Mouse (Mus musculus): Measurements from ENCODE around the gene Phyhd1. TPM values are rescaled to one million over a fixed set of nuclear protein-coding genes. Genes with fewer than 3 reads are reported as not detected.

The Phyhd1 gene
- polyA plus RNA-seq, 1 experiment from 2014 or later, result 5.1 TPM

GRCm38 (mm10) chr2:30325296-30325695 is 59.3 kb downstream of the Phyhd1 start:
- Histone ChIP-seq H3K9ac (replicated peaks; ENCODE audit: low read depth, low read length) (no peak overlapping the region), H3K27me3 (ENCODE audit: control insufficient read depth, insufficient read depth, low read length) (no peaks in the 10 kb centered on the region), H3K27ac (ENCODE audit: low read depth, low read length) (no peak overlapping the region), H3K4me1 (ENCODE audit: control insufficient read depth, insufficient read depth, low read length) (no peaks in the 10 kb centered on the region), H3K36me3 (ENCODE audit: control insufficient read depth, insufficient read depth, low read length) (peaks cover 87% of the 10 kb centered on the region), H3K4me2 (ENCODE audit: low read depth, low read length) (no peak overlapping the region), H3K4me3 (ENCODE audit: low read depth, low read length) (no peak overlapping the region), H3K9me3 (ENCODE audit: control insufficient read depth, low read length) (no peaks in the 10 kb centered on the region)
- ATAC-seq (ENCODE audit: low read depth), result no peak
- 96% methylated on average over 5 of the region's 5 CpGs for WGBS

- 90% methylated on average over 7 of the region's 7 CpGs for WGBS
- no peak overlapping the region for H3K27ac ChIP-seq (ENCODE audit: low read depth, low read length)
- peaks cover 84% of the 10 kb centered on the region for H3K36me3 ChIP-seq (ENCODE audit: control insufficient read depth, insufficient read depth, low read length)
- no peak overlapping the region for H3K4me2 ChIP-seq (ENCODE audit: low read depth, low read length)
- no peak for ATAC-seq (ENCODE audit: low read depth)
- no peaks in the 10 kb centered on the region for H3K4me1 ChIP-seq (ENCODE audit: control insufficient read depth, insufficient read depth, low read length)
- H3K27me3 ChIP-seq (ENCODE audit: control insufficient read depth, insufficient read depth, low read length), result no peaks in the 10 kb centered on the region
- H3K9me3 ChIP-seq (ENCODE audit: control insufficient read depth, low read length), result no peaks in the 10 kb centered on the region
- no peak overlapping the region for H3K9ac ChIP-seq (replicated peaks; ENCODE audit: low read depth, low read length)
- H3K4me3 ChIP-seq (ENCODE audit: low read depth, low read length), result no peak overlapping the region
Measured at GRCm38 (mm10) chr2:30327276-30327675, 61.3 kb downstream of the Phyhd1 start.

- 95% methylated on average over 3 of the region's 3 CpGs for WGBS
- Histone ChIP-seq H3K36me3 (ENCODE audit: control insufficient read depth, insufficient read depth, low read length) (peaks cover 83% of the 10 kb centered on the region), H3K9ac (replicated peaks; ENCODE audit: low read depth, low read length) (no peak overlapping the region), H3K27me3 (ENCODE audit: control insufficient read depth, insufficient read depth, low read length) (no peaks in the 10 kb centered on the region), H3K9me3 (ENCODE audit: control insufficient read depth, low read length) (no peaks in the 10 kb centered on the region), H3K4me1 (ENCODE audit: control insufficient read depth, insufficient read depth, low read length) (no peaks in the 10 kb centered on the region), H3K4me2 (ENCODE audit: low read depth, low read length) (no peak overlapping the region), H3K4me3 (ENCODE audit: low read depth, low read length) (no peak overlapping the region), H3K27ac (ENCODE audit: low read depth, low read length) (no peak overlapping the region)
- ATAC-seq (ENCODE audit: low read depth), result no peak
Measured at GRCm38 (mm10) chr2:30328791-30329190, 62.8 kb downstream of the Phyhd1 start.

Other genes starting within 250 kb of the Phyhd1 start
- 57.4 and 74.1 TPM in 2 replicates for gene Wdr34, start 217.3 kb upstream of the Phyhd1 start, polyA plus RNA-seq (2014; fragmentation: Nextera tagmentation; extraction: Ambion mirVana)
- 315 and 363 TPM in 2 replicates for gene Set, start 208.8 kb upstream of the Phyhd1 start, polyA plus RNA-seq (2014; fragmentation: Nextera tagmentation; extraction: Ambion mirVana)
- 0.70 and 1.5 TPM in 2 replicates for gene Pkn3, start 188.5 kb upstream of the Phyhd1 start, polyA plus RNA-seq (2014; fragmentation: Nextera tagmentation; extraction: Ambion mirVana)
- gene Zdhhc12, start 172.6 kb upstream of the Phyhd1 start, polyA plus RNA-seq (2014; fragmentation: Nextera tagmentation; extraction: Ambion mirVana), result 24.6 and 28.8 TPM in 2 replicates
- 16.0 and 20.9 TPM in 2 replicates for gene Zer1, start 141.6 kb upstream of the Phyhd1 start, polyA plus RNA-seq (2014; fragmentation: Nextera tagmentation; extraction: Ambion mirVana)
- gene Tbc1d13, start 132.5 kb upstream of the Phyhd1 start, polyA plus RNA-seq (2014; fragmentation: Nextera tagmentation; extraction: Ambion mirVana), result 20.3 and 23.6 TPM in 2 replicates
- 27.1 and 30.4 TPM in 2 replicates for gene Endog, start 94.7 kb upstream of the Phyhd1 start, polyA plus RNA-seq (2014; fragmentation: Nextera tagmentation; extraction: Ambion mirVana)
- gene Spout1, start 87.7 kb upstream of the Phyhd1 start, polyA plus RNA-seq (2014; fragmentation: Nextera tagmentation; extraction: Ambion mirVana), result 59.5 and 64.2 TPM in 2 replicates
- 14.5 and 19.5 TPM in 2 replicates for gene Kyat1, start 60.4 kb upstream of the Phyhd1 start, polyA plus RNA-seq (2014; fragmentation: Nextera tagmentation; extraction: Ambion mirVana)
- 54.0 and 62.2 TPM in 2 replicates for gene Lrrc8a, start 28.5 kb upstream of the Phyhd1 start, polyA plus RNA-seq (2014; fragmentation: Nextera tagmentation; extraction: Ambion mirVana)
- gene Gm28035, start 25.6 kb upstream of the Phyhd1 start, polyA plus RNA-seq (2014; fragmentation: Nextera tagmentation; extraction: Ambion mirVana), result 0.15 and 0.17 TPM in 2 replicates
- gene Gm28038, start 14.8 kb downstream of the Phyhd1 start, polyA plus RNA-seq (2014; fragmentation: Nextera tagmentation; extraction: Ambion mirVana), result not detected in 2 replicates
- 36.4 and 39.4 TPM in 2 replicates for gene Dolk, start 20.1 kb downstream of the Phyhd1 start, polyA plus RNA-seq (2014; fragmentation: Nextera tagmentation; extraction: Ambion mirVana)
- gene Nup188, start 20.2 kb downstream of the Phyhd1 start, polyA plus RNA-seq (2014; fragmentation: Nextera tagmentation; extraction: Ambion mirVana), result 21.8 and 25.3 TPM in 2 replicates
- 132 and 145 TPM in 2 replicates for gene Sh3glb2, start 93.1 kb downstream of the Phyhd1 start, polyA plus RNA-seq (2014; fragmentation: Nextera tagmentation; extraction: Ambion mirVana)
- gene Miga2, start 98.0 kb downstream of the Phyhd1 start, polyA plus RNA-seq (2014; fragmentation: Nextera tagmentation; extraction: Ambion mirVana), result 28.9 and 30.9 TPM in 2 replicates
- 51.5 and 57.7 TPM in 2 replicates for gene Dolpp1, start 126.1 kb downstream of the Phyhd1 start, polyA plus RNA-seq (2014; fragmentation: Nextera tagmentation; extraction: Ambion mirVana)
- gene Crat, start 149.6 kb downstream of the Phyhd1 start, polyA plus RNA-seq (2014; fragmentation: Nextera tagmentation; extraction: Ambion mirVana), result 27.7 and 32.4 TPM in 2 replicates
- 65.8 and 70.7 TPM in 2 replicates for gene Ptpa, start 149.8 kb downstream of the Phyhd1 start, polyA plus RNA-seq (2014; fragmentation: Nextera tagmentation; extraction: Ambion mirVana)
- gene Ier5l, start 208.0 kb downstream of the Phyhd1 start, polyA plus RNA-seq (2014; fragmentation: Nextera tagmentation; extraction: Ambion mirVana), result 2.3 and 2.6 TPM in 2 replicates